Mouse (Mus musculus): ENCODE data around the gene Zfhx3. TPM values are rescaled to one million over a fixed set of nuclear protein-coding genes. Genes with fewer than 3 reads are reported as not detected.
A peak's percentile ranks its signal among the peaks of the same experiment; 100 is the strongest.

Zfhx3 gene
- polyA plus RNA-seq, 1 experiment from 2014 or later: 60.2 TPM

DNA sequence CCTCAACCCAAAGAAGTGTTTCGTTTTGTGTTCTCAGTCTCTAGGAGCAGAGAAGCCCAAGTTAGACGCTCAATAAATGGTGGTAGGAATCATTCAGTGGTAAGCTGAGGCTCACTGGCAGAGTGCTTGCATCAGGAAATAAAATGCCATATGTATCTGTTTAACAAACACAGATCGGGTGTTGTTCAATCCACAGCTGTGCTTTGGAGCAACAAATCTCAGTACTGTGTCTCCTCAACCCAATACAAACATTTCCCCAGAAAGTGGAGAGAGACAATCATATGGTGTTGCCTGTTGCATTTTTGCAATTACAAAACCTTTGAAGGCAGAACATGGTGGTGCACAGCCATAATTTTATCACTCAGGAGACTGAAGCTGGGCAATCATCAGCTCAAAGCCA is 565.3 kb downstream of the Zfhx3 start:
- no peak overlapping the region for H3K9ac ChIP-seq
- no peak for ATAC-seq (replicated peaks)
- H3K4me2 ChIP-seq: no peak overlapping the region
- 90% methylated on average over 3 of the region's 3 CpGs for WGBS
- H3K9me3 ChIP-seq: no peaks in the 10 kb centered on the region
- no peak overlapping the region for H3K27ac ChIP-seq
- H3K27me3 ChIP-seq (replicated peaks): peaks cover 3% of the 10 kb centered on the region; the same call in 1 of the 2 replicates
- no peak overlapping the region for H3K4me3 ChIP-seq
- H3K36me3 ChIP-seq (replicated peaks): no peaks in the 10 kb centered on the region
- peaks cover 10% of the 10 kb centered on the region for H3K4me1 ChIP-seq

DNA sequence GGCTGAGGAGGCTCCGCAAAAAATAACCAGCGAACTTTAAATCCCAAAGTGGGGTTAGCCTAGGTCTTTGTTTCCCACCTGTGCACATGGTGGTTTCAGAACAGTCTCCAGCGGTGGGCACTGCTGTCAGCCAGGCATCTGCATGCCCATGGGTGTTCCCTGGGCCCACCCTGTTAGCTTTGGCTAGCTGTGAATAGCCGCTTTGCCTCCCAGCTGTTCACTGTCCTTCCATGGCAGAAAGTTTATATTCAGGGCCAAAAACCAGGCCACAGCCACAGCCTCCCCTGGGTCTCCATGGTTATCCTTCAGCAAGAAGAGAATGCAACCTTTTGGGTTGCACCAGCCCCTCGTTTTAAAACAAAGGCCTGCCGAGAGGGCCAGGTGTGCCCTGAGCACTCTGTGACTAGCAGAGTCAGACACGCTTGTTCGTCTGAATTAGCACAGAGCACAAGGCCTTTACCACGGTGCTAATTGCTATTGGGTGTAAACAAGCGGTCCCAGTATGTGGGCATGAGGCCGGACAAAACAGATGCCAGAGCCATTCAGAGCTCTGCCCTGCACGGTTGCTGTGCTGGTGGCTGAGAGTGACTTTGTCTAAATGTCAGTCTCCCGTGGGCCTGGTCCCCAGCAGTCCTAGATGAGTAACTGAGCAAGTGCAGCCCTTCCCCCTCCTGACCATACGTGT is 568.3 kb downstream of the Zfhx3 start:
- peak; percentile 84 for ATAC-seq (replicated peaks)
- 18% methylated on average over 14 of the region's 14 CpGs for WGBS
- peaks cover 7% of the 10 kb centered on the region for H3K4me1 ChIP-seq
- no peaks in the 10 kb centered on the region for H3K36me3 ChIP-seq (replicated peaks)
- no peak overlapping the region for H3K9ac ChIP-seq
- no peaks in the 10 kb centered on the region for H3K27me3 ChIP-seq (replicated peaks)
- no peak overlapping the region for H3K4me3 ChIP-seq
- H3K9me3 ChIP-seq: no peaks in the 10 kb centered on the region
- H3K27ac ChIP-seq: peak overlapping the region; percentile 39; the same call in 1 of the 2 replicates
- no peak overlapping the region for H3K4me2 ChIP-seq

DNA sequence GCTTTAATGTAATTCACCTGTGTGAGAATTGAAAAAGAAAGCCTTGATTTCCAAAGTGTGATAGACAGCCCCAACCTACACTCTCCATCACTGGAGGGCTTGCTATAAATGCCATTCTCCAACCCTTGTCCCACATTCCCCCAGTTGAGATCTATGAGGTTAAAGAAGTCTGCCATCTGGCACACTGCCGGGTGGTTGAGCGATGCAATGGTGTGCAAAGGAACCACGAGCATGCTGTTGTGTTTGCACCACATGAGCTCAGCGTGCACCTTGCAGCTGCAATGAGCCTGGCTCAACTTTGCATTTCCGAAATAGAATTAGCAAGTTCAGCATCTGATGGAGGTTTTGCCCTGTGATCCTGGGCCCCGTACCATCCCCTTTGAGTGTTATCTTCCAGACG is 575.7 kb downstream of the Zfhx3 start:
- H3K4me1 ChIP-seq: no peaks in the 10 kb centered on the region
- no peak for ATAC-seq (replicated peaks)
- no peaks in the 10 kb centered on the region for H3K9me3 ChIP-seq
- H3K27ac ChIP-seq: no peak overlapping the region
- H3K4me3 ChIP-seq: no peak overlapping the region
- no peaks in the 10 kb centered on the region for H3K36me3 ChIP-seq (replicated peaks)
- H3K4me2 ChIP-seq: no peak overlapping the region
- no peak overlapping the region for H3K9ac ChIP-seq
- whole genome bisulfite sequencing: 89% methylated on average over 7 of the region's 7 CpGs
- no peaks in the 10 kb centered on the region for H3K27me3 ChIP-seq (replicated peaks)

DNA sequence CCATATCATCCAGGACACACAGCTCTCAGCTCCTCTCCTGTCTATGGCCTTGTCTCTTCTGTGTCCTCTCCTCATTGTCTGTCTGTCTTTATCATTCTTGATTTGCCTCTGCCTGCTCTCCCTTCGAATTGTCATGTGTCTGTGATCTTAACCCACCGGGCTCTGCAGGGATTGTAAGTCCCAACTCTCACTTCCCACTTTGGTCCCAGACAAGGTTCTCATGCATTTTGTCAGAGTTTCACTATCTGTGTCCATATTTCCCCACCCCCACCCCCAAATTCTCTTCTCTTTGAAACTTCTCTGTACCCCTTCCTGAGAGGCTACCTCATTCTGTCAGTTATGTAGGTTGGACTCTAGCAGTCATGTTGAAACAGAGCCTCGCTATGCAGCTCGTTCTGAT is 579.6 kb downstream of the Zfhx3 start:
- Histone ChIP-seq H3K27ac (no peak overlapping the region), H3K36me3 (replicated peaks) (no peaks in the 10 kb centered on the region), H3K4me2 (no peak overlapping the region), H3K9ac (no peak overlapping the region), H3K9me3 (no peaks in the 10 kb centered on the region), H3K4me3 (no peak overlapping the region), H3K27me3 (replicated peaks) (no peaks in the 10 kb centered on the region), H3K4me1 (no peaks in the 10 kb centered on the region)
- WGBS: 94% methylated on average over 4 of the region's 4 CpGs
- no peak for ATAC-seq (replicated peaks)

DNA sequence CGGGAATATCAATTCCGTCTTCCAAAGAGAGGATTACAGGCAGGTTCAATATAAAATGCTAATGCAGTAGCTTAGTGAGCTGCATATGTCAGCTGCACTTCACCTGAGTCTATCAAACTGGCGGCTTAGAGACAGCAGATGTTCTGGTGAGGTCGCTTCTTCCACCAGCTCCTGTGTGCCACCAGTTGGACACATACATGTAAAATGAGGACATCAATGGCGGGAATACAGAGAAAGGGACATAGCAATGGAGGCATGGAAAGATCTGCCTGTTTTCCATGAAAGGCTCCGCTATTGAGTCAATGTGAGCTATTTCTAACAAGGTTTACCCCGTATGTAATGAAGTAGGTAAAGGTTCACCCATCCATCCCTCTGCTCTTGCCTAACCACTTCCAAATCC is 587.0 kb downstream of the Zfhx3 start:
- H3K36me3 ChIP-seq (replicated peaks): no peaks in the 10 kb centered on the region
- no peak for ATAC-seq (replicated peaks)
- no peak overlapping the region for H3K4me3 ChIP-seq
- 84% methylated on average over 7 of the region's 7 CpGs for whole genome bisulfite sequencing
- H3K9me3 ChIP-seq: no peaks in the 10 kb centered on the region
- no peaks in the 10 kb centered on the region for H3K27me3 ChIP-seq (replicated peaks)
- no peak overlapping the region for H3K27ac ChIP-seq
- no peaks in the 10 kb centered on the region; the same call in 1 of the 2 replicates for H3K4me1 ChIP-seq
- no peak overlapping the region for H3K9ac ChIP-seq
- no peak overlapping the region for H3K4me2 ChIP-seq

DNA sequence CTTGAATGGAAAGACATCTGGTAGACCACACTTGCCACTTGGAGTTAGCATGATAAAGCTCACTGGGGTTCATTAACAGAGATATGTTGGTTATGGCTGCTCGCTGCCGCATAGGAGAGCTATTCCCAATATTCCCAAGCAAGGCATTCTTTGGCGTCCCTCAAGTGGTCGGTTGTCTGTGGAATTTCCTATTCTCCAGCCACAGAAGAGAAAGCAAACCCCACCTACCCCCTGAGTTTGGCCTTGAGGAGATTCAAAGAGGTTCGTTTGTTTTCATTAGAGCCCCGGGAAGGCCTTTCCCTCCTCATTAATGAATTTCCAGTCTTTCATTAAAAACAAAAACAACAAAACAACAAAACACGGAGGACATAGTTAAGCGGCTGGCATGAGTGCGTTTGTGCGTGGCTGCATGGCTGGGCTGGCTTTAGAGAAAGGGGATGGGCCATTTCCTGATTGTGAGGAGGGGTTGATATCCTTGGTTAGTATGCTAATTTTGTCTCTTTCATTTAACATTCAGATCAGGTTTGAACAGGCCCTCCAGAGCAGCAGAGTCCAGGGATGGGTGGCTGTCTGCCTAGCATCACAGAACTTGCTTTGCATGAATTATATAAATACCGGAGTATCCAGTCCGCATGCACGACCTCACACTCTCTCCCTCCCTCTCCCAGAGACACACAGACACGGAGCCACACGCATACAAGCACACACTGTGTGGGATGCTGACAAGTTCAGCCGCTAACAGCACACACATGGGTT is 592.9 kb downstream of the Zfhx3 start:
- Histone ChIP-seq H3K9me3 (no peaks in the 10 kb centered on the region), H3K27me3 (replicated peaks) (no peaks in the 10 kb centered on the region), H3K4me1 (peaks cover 35% of the 10 kb centered on the region), H3K9ac (no peak overlapping the region), H3K4me3 (peak overlapping the region; percentile 35), H3K4me2 (peak overlapping the region; percentile 52), H3K27ac (peak overlapping the region; percentile 86), H3K36me3 (replicated peaks) (no peaks in the 10 kb centered on the region)
- 38% methylated on average over 16 of the region's 16 CpGs for WGBS
- ATAC-seq (replicated peaks): peak; percentile 82

DNA sequence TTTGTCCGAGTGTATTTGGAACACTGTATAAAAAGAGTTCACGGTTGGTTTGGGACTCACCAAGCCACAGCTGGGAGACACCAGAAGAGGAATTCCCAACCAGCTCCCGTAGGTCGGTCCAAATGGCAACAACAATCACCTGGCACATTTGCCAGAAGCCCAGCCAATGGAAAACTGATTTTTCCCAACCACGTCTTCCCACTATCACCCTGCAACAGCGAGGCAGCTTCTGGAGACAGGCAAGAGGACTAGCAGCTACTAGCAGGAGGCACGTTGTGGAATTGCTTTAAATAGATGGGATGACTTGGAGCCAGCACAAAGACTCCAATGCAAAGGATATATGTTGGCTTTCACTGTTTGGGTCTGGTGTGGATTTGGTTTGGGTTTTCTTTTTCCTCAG is 593.7 kb downstream of the Zfhx3 start:
- 66% methylated on average over 7 of the region's 7 CpGs for WGBS
- H3K4me1 ChIP-seq: peaks cover 35% of the 10 kb centered on the region
- no peaks in the 10 kb centered on the region for H3K36me3 ChIP-seq (replicated peaks)
- no peaks in the 10 kb centered on the region for H3K27me3 ChIP-seq (replicated peaks)
- peak overlapping the region; percentile 35 for H3K4me3 ChIP-seq
- ATAC-seq (replicated peaks): no peak
- peak overlapping the region; percentile 52 for H3K4me2 ChIP-seq
- H3K9me3 ChIP-seq: no peaks in the 10 kb centered on the region
- H3K27ac ChIP-seq: peak overlapping the region; percentile 86
- H3K9ac ChIP-seq: peak overlapping the region; percentile 44

DNA sequence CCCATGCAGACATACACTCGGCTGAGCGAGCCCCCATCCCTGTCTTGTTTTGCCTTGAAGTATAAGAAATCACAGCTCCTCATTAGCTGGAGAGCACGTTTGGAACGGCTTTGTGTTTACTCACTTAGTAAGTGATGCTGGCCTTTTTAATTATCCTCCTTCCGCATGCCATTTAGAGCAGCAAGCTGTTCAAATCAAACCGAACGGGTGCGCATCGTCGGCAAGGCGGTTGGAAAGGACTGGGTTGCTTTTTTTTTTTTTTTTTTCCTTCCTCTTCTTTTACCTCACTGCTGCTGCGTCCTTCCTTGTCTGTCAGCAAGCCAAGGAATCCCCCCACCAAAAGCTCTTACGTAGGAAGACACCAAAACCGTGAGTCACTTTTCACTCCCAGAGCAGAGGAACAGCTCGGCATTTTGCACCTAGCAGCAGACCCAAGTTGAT is 594.5 kb downstream of the Zfhx3 start:
- H3K36me3 ChIP-seq (replicated peaks): no peaks in the 10 kb centered on the region
- WGBS: 45% methylated on average over 15 of the region's 15 CpGs
- peak overlapping the region; percentile 86 for H3K27ac ChIP-seq
- H3K9me3 ChIP-seq: no peaks in the 10 kb centered on the region
- ATAC-seq (replicated peaks): no peak
- H3K27me3 ChIP-seq (replicated peaks): no peaks in the 10 kb centered on the region
- peaks cover 35% of the 10 kb centered on the region for H3K4me1 ChIP-seq
- peak overlapping the region; percentile 35 for H3K4me3 ChIP-seq
- peak overlapping the region; percentile 44 for H3K9ac ChIP-seq
- peak overlapping the region; percentile 52 for H3K4me2 ChIP-seq

DNA sequence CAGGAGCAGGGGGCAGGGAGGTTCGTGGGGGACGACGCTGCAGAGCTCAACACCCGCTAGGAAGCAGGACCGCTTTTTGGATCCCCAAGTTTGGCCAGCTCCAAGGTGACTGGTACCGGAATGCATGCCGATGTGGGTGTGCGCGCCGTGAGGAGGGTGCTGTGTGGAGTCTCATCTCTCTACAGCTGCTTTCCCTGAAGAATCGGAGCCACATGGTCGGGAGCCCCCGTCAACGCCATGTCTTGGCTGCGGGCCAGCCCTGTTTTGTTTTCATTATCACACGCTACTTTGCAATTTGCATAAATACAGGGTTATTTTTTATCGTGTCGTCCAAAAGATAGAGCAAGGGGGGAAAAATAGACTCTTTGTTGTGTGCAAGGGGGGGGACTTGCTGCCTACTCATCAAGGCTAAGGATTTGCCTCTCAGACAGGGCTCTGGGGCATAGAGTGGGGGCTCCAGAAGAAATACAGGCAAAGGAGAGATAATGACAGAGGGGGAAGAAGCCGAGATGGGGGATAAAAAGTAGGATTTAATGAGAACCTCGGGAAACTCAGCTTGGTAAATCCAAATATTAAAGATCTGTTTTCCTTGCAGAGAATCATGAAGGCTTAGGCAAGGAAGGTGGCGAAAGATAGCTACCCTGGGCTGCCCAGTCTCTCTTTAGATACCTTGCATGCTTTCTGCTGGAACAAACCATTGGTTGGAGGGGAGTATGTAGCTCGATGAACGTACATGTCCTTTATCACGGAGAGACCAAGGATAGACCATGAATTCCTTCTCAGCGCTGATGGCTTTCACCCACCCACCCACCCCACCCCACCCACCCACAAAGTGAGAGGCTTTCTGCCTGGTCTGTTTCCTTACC is 595.5 kb downstream of the Zfhx3 start:
- Histone ChIP-seq H3K4me3 (peak overlapping the region; percentile 35), H3K9ac (peak overlapping the region; percentile 44), H3K9me3 (no peaks in the 10 kb centered on the region), H3K36me3 (replicated peaks) (no peaks in the 10 kb centered on the region), H3K4me2 (peak overlapping the region; percentile 52), H3K4me1 (peaks cover 35% of the 10 kb centered on the region), H3K27me3 (replicated peaks) (no peaks in the 10 kb centered on the region), H3K27ac (peak overlapping the region; percentile 86)
- 45% methylated on average over 25 of the region's 25 CpGs for WGBS
- peak; percentile 67 for ATAC-seq (replicated peaks)

DNA sequence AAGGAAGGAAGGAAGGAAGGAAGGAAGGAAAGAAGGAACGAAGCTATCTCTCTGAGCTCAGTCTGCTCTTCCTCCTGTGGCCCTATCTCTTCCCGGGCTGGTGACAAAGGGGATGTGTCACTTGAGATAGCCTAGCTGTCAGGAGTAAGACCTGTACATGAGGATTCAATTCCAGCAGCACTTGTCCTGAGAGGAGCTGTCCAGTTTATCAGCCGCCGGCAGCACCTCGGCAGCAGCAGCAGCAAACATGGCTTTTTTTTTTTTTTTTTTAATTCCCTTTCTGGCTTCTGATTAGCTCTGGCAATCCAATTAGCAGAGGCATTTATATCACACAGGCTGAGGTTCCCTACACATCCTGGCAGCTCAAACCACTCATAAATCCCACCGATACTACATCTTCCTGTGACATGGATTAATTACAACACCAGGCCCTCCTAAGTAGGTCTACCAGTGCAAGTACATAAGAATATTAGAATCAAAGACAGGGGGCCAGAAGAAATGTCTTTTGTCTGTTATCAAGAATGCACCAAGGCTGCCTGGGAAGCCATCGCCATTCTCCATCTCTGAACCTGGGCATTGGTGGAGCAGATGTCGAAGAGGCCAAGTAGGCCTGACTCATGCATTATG is 596.6 kb downstream of the Zfhx3 start:
- Histone ChIP-seq H3K4me2 (peak overlapping the region; percentile 52), H3K9me3 (no peaks in the 10 kb centered on the region), H3K4me3 (no peak overlapping the region), H3K36me3 (replicated peaks) (no peaks in the 10 kb centered on the region), H3K27ac (peak overlapping the region; percentile 86), H3K4me1 (peaks cover 35% of the 10 kb centered on the region), H3K27me3 (replicated peaks) (no peaks in the 10 kb centered on the region), H3K9ac (no peak overlapping the region)
- 49% methylated on average over 8 of the region's 8 CpGs for WGBS
- no peak for ATAC-seq (replicated peaks)

DNA sequence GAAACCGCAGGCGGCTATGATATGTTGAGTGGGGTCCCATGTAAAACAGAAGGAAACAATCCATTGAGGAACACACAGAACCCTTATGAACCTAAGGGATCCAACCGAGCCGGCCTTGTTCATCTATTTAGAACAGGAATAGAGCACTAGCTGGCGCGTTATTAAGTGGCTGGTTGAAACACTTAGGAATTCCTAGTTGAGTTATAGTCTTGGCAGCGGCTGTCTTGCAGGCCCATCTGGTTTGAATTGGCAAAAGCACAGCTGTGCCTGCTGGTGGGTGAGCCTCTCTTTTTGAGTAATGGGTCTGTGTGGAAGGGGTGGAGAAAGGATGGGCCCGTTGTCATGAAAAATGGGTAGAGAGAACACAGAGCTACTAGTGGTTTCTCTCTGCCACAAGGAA is 610.1 kb downstream of the Zfhx3 start:
- ATAC-seq (replicated peaks): no peak
- Histone ChIP-seq H3K27me3 (replicated peaks) (no peaks in the 10 kb centered on the region), H3K4me1 (no peaks in the 10 kb centered on the region), H3K36me3 (replicated peaks) (no peaks in the 10 kb centered on the region), H3K9ac (no peak overlapping the region), H3K4me2 (no peak overlapping the region), H3K4me3 (no peak overlapping the region), H3K9me3 (no peaks in the 10 kb centered on the region), H3K27ac (no peak overlapping the region)
- 87% methylated on average over 8 of the region's 8 CpGs for WGBS

All from midbrain, embryonic 15.5 days (tissue).